Mouse (Mus musculus): ENCODE measurements around the gene Cldn15. TPM values are rescaled to one million over a fixed set of nuclear protein-coding genes. Genes with fewer than 3 reads are reported as not detected.

Gene Cldn15
- polyA plus RNA-seq, 1 experiment from 2014 or later, result not detected

- ATAC-seq (no peak), DNase-seq (ENCODE audit: low spot score) (peak; percentile 68)
- Histone ChIP-seq H3K4me3 (ENCODE audit: low read depth, low read length) (no peak overlapping the region), H3K36me3 (ENCODE audit: control insufficient read depth, insufficient read depth, low read length) (no peaks in the 10 kb centered on the region), H3K4me1 (ENCODE audit: control insufficient read depth, insufficient read depth, low read length) (no peaks in the 10 kb centered on the region), H3K27me3 (replicated peaks; ENCODE audit: control insufficient read depth, insufficient read depth, low read length) (no peaks in the 10 kb centered on the region), H3K9ac (ENCODE audit: low read length) (no peak overlapping the region), H3K4me2 (ENCODE audit: low read length) (no peak overlapping the region), H3K9me3 (replicated peaks; ENCODE audit: control insufficient read depth, low read length) (no peaks in the 10 kb centered on the region), H3K27ac (ENCODE audit: low read depth, low read length) (no peak overlapping the region)
- WGBS, result 14% methylated on average over 3 of the region's 3 CpGs
Observed at GRCm38 (mm10) chr5:137009988-137010387, 43.6 kb downstream of the Cldn15 start.

- no peaks in the 10 kb centered on the region for H3K9me3 ChIP-seq (replicated peaks; ENCODE audit: control insufficient read depth, low read length)
- no peak overlapping the region for H3K4me3 ChIP-seq (ENCODE audit: low read depth, low read length)
- H3K9ac ChIP-seq (ENCODE audit: low read length), result no peak overlapping the region
- no peak for ATAC-seq
- WGBS, result 77% methylated on average over 15 of the region's 15 CpGs
- DNase-seq (ENCODE audit: low spot score), result no peak
- H3K27me3 ChIP-seq (replicated peaks; ENCODE audit: control insufficient read depth, insufficient read depth, low read length), result no peaks in the 10 kb centered on the region
- no peak overlapping the region for H3K27ac ChIP-seq (ENCODE audit: low read depth, low read length)
- H3K4me1 ChIP-seq (ENCODE audit: control insufficient read depth, insufficient read depth, low read length), result no peaks in the 10 kb centered on the region
- no peaks in the 10 kb centered on the region for H3K36me3 ChIP-seq (ENCODE audit: control insufficient read depth, insufficient read depth, low read length)
- no peak overlapping the region for H3K4me2 ChIP-seq (ENCODE audit: low read length)
Observed at GRCm38 (mm10) chr5:137012401-137012950, 46.1 kb downstream of the Cldn15 start.

GRCm38 (mm10) chr5:137015913-137016312 is 49.5 kb downstream of the Cldn15 start:
- 87% methylated on average over 3 of the region's 3 CpGs for WGBS
- ATAC-seq (no peak), DNase-seq (ENCODE audit: low spot score) (no peak)
- Histone ChIP-seq H3K9ac (ENCODE audit: low read length) (no peak overlapping the region), H3K9me3 (replicated peaks; ENCODE audit: control insufficient read depth, low read length) (no peaks in the 10 kb centered on the region), H3K4me1 (ENCODE audit: control insufficient read depth, insufficient read depth, low read length) (no peaks in the 10 kb centered on the region), H3K36me3 (ENCODE audit: control insufficient read depth, insufficient read depth, low read length) (no peaks in the 10 kb centered on the region), H3K4me2 (ENCODE audit: low read length) (no peak overlapping the region), H3K27ac (ENCODE audit: low read depth, low read length) (no peak overlapping the region), H3K27me3 (replicated peaks; ENCODE audit: control insufficient read depth, insufficient read depth, low read length) (no peaks in the 10 kb centered on the region), H3K4me3 (ENCODE audit: low read depth, low read length) (no peak overlapping the region)

GRCm38 (mm10) chr5:137024318-137024717 is 57.9 kb downstream of the Cldn15 start:
- no peak for ATAC-seq
- DNase-seq (ENCODE audit: low spot score), result no peak
- Histone ChIP-seq H3K4me2 (ENCODE audit: low read length) (no peak overlapping the region), H3K36me3 (ENCODE audit: control insufficient read depth, insufficient read depth, low read length) (no peaks in the 10 kb centered on the region), H3K4me1 (ENCODE audit: control insufficient read depth, insufficient read depth, low read length) (no peaks in the 10 kb centered on the region; the same call in 1 of the 2 replicates), H3K4me3 (ENCODE audit: low read depth, low read length) (no peak overlapping the region), H3K9me3 (replicated peaks; ENCODE audit: control insufficient read depth, low read length) (no peaks in the 10 kb centered on the region), H3K9ac (ENCODE audit: low read length) (no peak overlapping the region), H3K27me3 (replicated peaks; ENCODE audit: control insufficient read depth, insufficient read depth, low read length) (peaks cover 40% of the 10 kb centered on the region), H3K27ac (ENCODE audit: low read depth, low read length) (no peak overlapping the region)
- WGBS, result 29% methylated on average over 3 of the region's 3 CpGs

- DNase-seq (ENCODE audit: low spot score) (peak; percentile 76), ATAC-seq (0 out of 2 replicates have a peak, but pooled peaks have one; percentile 10)
- Histone ChIP-seq H3K9ac (ENCODE audit: low read length) (peak overlapping the region; percentile 21; the same call in 1 of the 2 replicates), H3K27me3 (replicated peaks; ENCODE audit: control insufficient read depth, insufficient read depth, low read length) (peaks cover 40% of the 10 kb centered on the region), H3K4me2 (ENCODE audit: low read length) (peak overlapping the region; percentile 42), H3K4me1 (ENCODE audit: control insufficient read depth, insufficient read depth, low read length) (no peaks in the 10 kb centered on the region; the same call in 1 of the 2 replicates), H3K36me3 (ENCODE audit: control insufficient read depth, insufficient read depth, low read length) (no peaks in the 10 kb centered on the region), H3K4me3 (ENCODE audit: low read depth, low read length) (0 out of 2 replicates have a peak overlapping the region, but pooled peaks have one; percentile 13), H3K9me3 (replicated peaks; ENCODE audit: control insufficient read depth, low read length) (no peaks in the 10 kb centered on the region), H3K27ac (ENCODE audit: low read depth, low read length) (no peak overlapping the region)
- 0% methylated on average over 23 of the region's 23 CpGs for WGBS
Observed at GRCm38 (mm10) chr5:137025132-137025531, 58.7 kb downstream of the Cldn15 start.

MicroRNAs encoded within 50 kb of the gene (microRNA counts, 519-probe panel; counts per million panel counts)
- microRNA mmu-miR-702, result not detected

Small RNA genes within 50 kb of the gene (microRNA-seq; reads per million reads assigned to microRNA genes)
- 100 reads per million, percentile 57 among the genes with 10 or more reads in this experiment for gene Mir702

Other genes starting within 250 kb of the Cldn15 start
- 8.8 and 12.4 TPM in 2 replicates for gene Col26a1, start 83.4 kb upstream of the Cldn15 start, polyA plus RNA-seq (2014; fragmentation: Nextera tagmentation; extraction: Ambion mirVana)
- 137 and 158 TPM in 2 replicates for gene Ift22, start 58.5 kb upstream of the Cldn15 start, polyA plus RNA-seq (2014; fragmentation: Nextera tagmentation; extraction: Ambion mirVana)
- 432 and 495 TPM in 2 replicates for gene Fis1, start 13.3 kb upstream of the Cldn15 start, polyA plus RNA-seq (2014; fragmentation: Nextera tagmentation; extraction: Ambion mirVana)
- gene Plod3, start 20.4 kb downstream of the Cldn15 start, polyA plus RNA-seq (2014; fragmentation: Nextera tagmentation; extraction: Ambion mirVana), result 21.7 and 22.2 TPM in 2 replicates
- gene Znhit1, start 21.4 kb downstream of the Cldn15 start, polyA plus RNA-seq (2014; fragmentation: Nextera tagmentation; extraction: Ambion mirVana), result 125 and 136 TPM in 2 replicates
- 2.7 and 3.8 TPM in 2 replicates for gene Vgf, start 59.8 kb downstream of the Cldn15 start, polyA plus RNA-seq (2014; fragmentation: Nextera tagmentation; extraction: Ambion mirVana)
- 242 and 250 TPM in 2 replicates for gene Ap1s1, start 79.5 kb downstream of the Cldn15 start, polyA plus RNA-seq (2014; fragmentation: Nextera tagmentation; extraction: Ambion mirVana)
- 0.14 and 0.28 TPM in 2 replicates for gene Serpine1, start 105.7 kb downstream of the Cldn15 start, polyA plus RNA-seq (2014; fragmentation: Nextera tagmentation; extraction: Ambion mirVana)
- 3.2 and 4.8 TPM in 2 replicates for gene Trim56, start 149.6 kb downstream of the Cldn15 start, polyA plus RNA-seq (2014; fragmentation: Nextera tagmentation; extraction: Ambion mirVana)
- gene Muc3, start 182.7 kb downstream of the Cldn15 start, polyA plus RNA-seq (2014; fragmentation: Nextera tagmentation; extraction: Ambion mirVana), result not detected in 2 replicates
- gene Muc3a, start 245.8 kb downstream of the Cldn15 start, polyA plus RNA-seq (2014; fragmentation: Nextera tagmentation; extraction: Ambion mirVana), result 0.11 TPM in 1 of 2 replicates, not detected in the other

Measured in forebrain, embryonic 14.5 days (tissue).